Mouse (Mus musculus) kidney, postnatal 0 days (tissue): ENCODE data around the gene Ece2. TPM values are rescaled to one million over a fixed set of nuclear protein-coding genes. Genes with fewer than 3 reads are reported as not detected.
A peak's percentile ranks its signal among the peaks of the same experiment; 100 is the strongest.

Source experiments
- ATAC-seq: fragments of 200-750 bp; cut with Nextera tagmentation; replicated peaks from 2 replicates; pipeline ENCODE4 v1.8.0; 2017; ENCODE audit warnings: low read depth, moderate number of reproducible peaks, moderate TSS enrichment, moderate library complexity; ENCODE audit not compliant: low FRiP score
- DNase-seq: peaks from one replicate; pipeline ENCODE4 v3.0.0-alpha.2; 2016; ENCODE audit warnings: low spot score
- H3K27ac ChIP-seq: fragments of 300-500 bp; sonication (generic); 2 replicates; pipeline ENCODE4 v1.5.1; 2014; ENCODE audit warnings: mild to moderate bottlenecking
- H3K27me3 ChIP-seq: fragments of 300-500 bp; sonication (generic); 2 replicates; pipeline ENCODE4 v1.6.1; 2014; ENCODE audit warnings: low read length, mixed read lengths; ENCODE audit not compliant: insufficient read depth
- H3K36me3 ChIP-seq: fragments of 300-500 bp; sonication (generic); 2 replicates; pipeline ENCODE4 v1.6.1; 2014; ENCODE audit warnings: low read length, mixed read lengths; ENCODE audit not compliant: insufficient read depth
- H3K4me1 ChIP-seq: fragments of 300-500 bp; sonication (generic); replicated peaks from 2 replicates; pipeline ENCODE4 v1.6.1; 2014; ENCODE audit warnings: antibody characterized with exemption, low read length, mixed read lengths; ENCODE audit not compliant: insufficient read depth
- H3K4me2 ChIP-seq: fragments of 300-500 bp; sonication (generic); 2 replicates; pipeline ENCODE4 v1.6.1; 2014; ENCODE audit warnings: mild to moderate bottlenecking, low read length, moderate library complexity, mixed read lengths
- H3K4me3 ChIP-seq: fragments of 300-500 bp; sonication (generic); replicated peaks from 2 replicates; pipeline ENCODE4 v1.5.1; 2014; ENCODE audit warnings: low read depth, low read length
- H3K9ac ChIP-seq: fragments of 300-500 bp; sonication (generic); 2 replicates; pipeline ENCODE4 v1.6.1; 2014; ENCODE audit warnings: low read depth, low read length
- H3K9me3 ChIP-seq: fragments of 300-500 bp; sonication (generic); replicated peaks from 2 replicates; pipeline ENCODE4 v1.6.1; 2016; ENCODE audit warnings: low read length, inconsistent platforms, mixed read lengths
- CTCF ChIP-seq: IDR thresholded peaks from 2 replicates; pipeline ENCODE4 v1.5.1; 2016; ENCODE audit warnings: antibody characterized with exemption, low read depth, mild to moderate bottlenecking, moderate library complexity
- WGBS: fragments of 180-500 bp; shearing (Covaris S2); extraction: QIAGEN DNeasy Blood & Tissue Kit; methylation state at CpG from one replicate; pipeline ENCODE4 v1.1.7; 2014; 5-methylcytosine and 5-hydroxymethylcytosine counted together
- polyA plus RNA-seq: library from polyadenylated mRNA; unstranded; fragments of >200 nt; fragmentation: Nextera tagmentation; extraction: Ambion mirVana; gene quantifications from 2 replicates; pipeline ENCODE4 v1.2.1, GENCODE M21; 2015

The Ece2 gene
- polyA plus RNA-seq, 1 experiment from 2014 or later, result 1.6 TPM

- peaks cover 8% of the 10 kb centered on the region for H3K36me3 ChIP-seq
Measured at GRCm38 (mm10) chr16:20611357-20612227, 18.0 kb upstream of the Ece2 start, which contains the start of the genes Eef1akmt4, Gm49333 and Alg3. Gene Eef1akmt4 (plus strand): TSS chr16:20611593. Gene Gm49333 (plus strand): TSS chr16:20611610. Gene Alg3 (minus strand): TSS chr16:20611735.

GRCm38 (mm10) chr16:20619541-20620398 lies 9.9 kb upstream of the Ece2 start:
- no peak overlapping the region for H3K9ac ChIP-seq
- DNase-seq (peak; percentile 54), ATAC-seq (0 out of 2 replicates have a peak, but pooled peaks have one; percentile 33)
- H3K9me3 ChIP-seq, result no peaks in the 10 kb centered on the region
- no peaks in the 10 kb centered on the region for H3K36me3 ChIP-seq
- 3% methylated on average over 66 of the region's 83 CpGs for WGBS
- H3K4me2 ChIP-seq, result peak overlapping the region; percentile 99
- H3K27me3 ChIP-seq, result 0 out of 2 replicates have a peak, but pooled peaks cover 6% of the 10 kb centered on the region
- H3K4me3 ChIP-seq, result peak overlapping the region; percentile 70
- no peak for TF ChIP-seq CTCF
- H3K4me1 ChIP-seq, result peaks cover 24% of the 10 kb centered on the region; the same call in 1 of the 2 replicates
- H3K27ac ChIP-seq, result no peak overlapping the region

More at GRCm38 (mm10) chr16:20611357-20612227, 18.0 kb upstream of the Ece2 start, which contains the start of the genes Eef1akmt4, Gm49333 and Alg3:
- Histone ChIP-seq H3K4me3 (peak within 1 kb of the TSS; percentile 60), H3K27ac (peak within 1 kb of the TSS; percentile 76), H3K27me3 (no peaks in the 10 kb centered on the region), H3K9me3 (no peaks in the 10 kb centered on the region), H3K4me2 (peak within 1 kb of the TSS; percentile 74), H3K4me1 (peaks cover 5% of the 10 kb centered on the region; the same call in 1 of the 2 replicates), H3K9ac (peak within 1 kb of the TSS; percentile 72)
- ATAC-seq (peak; percentile 96), DNase-seq (peak; percentile 98)
- no peak for TF ChIP-seq CTCF
- WGBS, result 1% methylated on average over 41 of the region's 41 CpGs

- no peak for TF ChIP-seq CTCF
- DNase-seq (no peak), ATAC-seq (no peak)
Measured at GRCm38 (mm10) chr16:20620399-20620735, 9.3 kb upstream of the Ece2 start.

GRCm38 (mm10) chr16:20620751-20621190 lies 8.9 kb upstream of the Ece2 start:
- WGBS, result under 1% methylated on average over 32 of the region's 32 CpGs
- TF ChIP-seq CTCF, result no peak
- ATAC-seq, result no peak

More at GRCm38 (mm10) chr16:20620399-20620735, 9.3 kb upstream of the Ece2 start:
- no peaks in the 10 kb centered on the region for H3K9me3 ChIP-seq
- no peak overlapping the region for H3K9ac ChIP-seq
- H3K4me1 ChIP-seq, result peaks cover 24% of the 10 kb centered on the region; the same call in 1 of the 2 replicates
- 0 out of 2 replicates have a peak, but pooled peaks cover 6% of the 10 kb centered on the region for H3K27me3 ChIP-seq
- peak overlapping the region; percentile 99 for H3K4me2 ChIP-seq
- WGBS, result 0% methylated on average over 9 of the region's 9 CpGs
- H3K27ac ChIP-seq, result no peak overlapping the region
- H3K4me3 ChIP-seq, result peak overlapping the region; percentile 70
- H3K36me3 ChIP-seq, result no peaks in the 10 kb centered on the region

GRCm38 (mm10) chr16:20621191-20621990 lies 8.2 kb upstream of the Ece2 start, which contains the start of gene Camk2n2:
Gene Camk2n2 (minus strand): TSS chr16:20621287.
- H3K27me3 ChIP-seq, result 0 out of 2 replicates have a peak, but pooled peaks cover 6% of the 10 kb centered on the region
- no peaks in the 10 kb centered on the region for H3K9me3 ChIP-seq
- H3K4me1 ChIP-seq, result peaks cover 24% of the 10 kb centered on the region; the same call in 1 of the 2 replicates
- TF ChIP-seq CTCF, result no peak
- no peaks in the 10 kb centered on the region for H3K36me3 ChIP-seq
- H3K9ac ChIP-seq, result peak within 1 kb of the TSS; percentile 54
- peak within 1 kb of the TSS; percentile 99 for H3K4me2 ChIP-seq
- ATAC-seq (peak; percentile 75), DNase-seq (peak; percentile 46)
- peak within 1 kb of the TSS; percentile 70 for H3K4me3 ChIP-seq
- WGBS, result under 1% methylated on average over 79 of the region's 92 CpGs
- H3K27ac ChIP-seq, result peak within 1 kb of the TSS; percentile 19; the same call in 1 of the 2 replicates

More at GRCm38 (mm10) chr16:20620751-20621190, 8.9 kb upstream of the Ece2 start:
- no peaks in the 10 kb centered on the region for H3K36me3 ChIP-seq
- H3K4me3 ChIP-seq, result peak overlapping the region; percentile 70
- H3K27ac ChIP-seq, result no peak overlapping the region
- H3K4me2 ChIP-seq, result peak overlapping the region; percentile 99
- H3K4me1 ChIP-seq, result peaks cover 24% of the 10 kb centered on the region; the same call in 1 of the 2 replicates
- H3K9me3 ChIP-seq, result no peaks in the 10 kb centered on the region
- peak overlapping the region; percentile 54 for H3K9ac ChIP-seq
- H3K27me3 ChIP-seq, result 0 out of 2 replicates have a peak, but pooled peaks cover 6% of the 10 kb centered on the region
- no peak for DNase-seq
